Mouse (Mus musculus) MEL (cell line): ENCODE data around the gene Hoxd1. TPM values are rescaled to one million over a fixed set of nuclear protein-coding genes. Genes with fewer than 3 reads are reported as not detected.

Experiments used
- DNase-seq: peaks from one replicate; pipeline ENCODE4 v3.0.0; 2011; ENCODE audit warnings: low read depth, low spot score
- H3K27ac ChIP-seq: 2 replicates; pipeline ENCODE4 v1.5.1; 2012; ENCODE audit warnings: low read depth, mild to moderate bottlenecking, control low read depth, low read length, moderate library complexity; ENCODE audit not compliant: control insufficient read depth
- H3K27me3 ChIP-seq, 2 experiments: fragments of 150-350 bp in 1 of 2; sonication (generic) in 1 of 2; 2 replicates each; pipeline ENCODE4 v1.6.1; 2012; ENCODE audit warnings: low read length in 2 of 2, mild to moderate bottlenecking in 2 of 2, improper control_type of control experiment in 1 of 2, moderate library complexity in 1 of 2; ENCODE audit not compliant: insufficient read depth in 2 of 2, control insufficient read depth in 1 of 2
- H3K36me3 ChIP-seq, 2 experiments: 2 replicates each; pipeline ENCODE4 v1.6.1; 2012 to 2014; ENCODE audit warnings: low read length in 2 of 2, improper control_type of control experiment in 1 of 2, inconsistent platforms in 1 of 2, mild to moderate bottlenecking in 1 of 2; ENCODE audit not compliant: insufficient read depth in 2 of 2, control insufficient read depth in 1 of 2
- H3K4me1 ChIP-seq, 2 experiments: fragments of 150-350 bp in 1 of 2; sonication (generic) in 1 of 2; 2 replicates each; pipeline ENCODE4 v1.6.1; 2012; ENCODE audit warnings: low read length in 2 of 2, improper control_type of control experiment in 1 of 2, mild to moderate bottlenecking in 1 of 2; ENCODE audit not compliant: insufficient read depth in 2 of 2, control insufficient read depth in 1 of 2
- H3K4me3 ChIP-seq, 2 experiments: fragments of 150-350 bp in 1 of 2; sonication (generic) in 1 of 2; 2 replicates each; pipeline ENCODE4 v1.5.1; 2012; ENCODE audit warnings: low read depth in 2 of 2, low read length in 2 of 2, mild to moderate bottlenecking in 2 of 2, moderate library complexity in 2 of 2, control low read depth in 1 of 2, improper control_type of control experiment in 1 of 2; ENCODE audit not compliant: control insufficient read depth in 1 of 2, insufficient read depth in 1 of 2
- H3K79me2 ChIP-seq: 2 replicates; pipeline ENCODE4 v1.6.1; 2012; ENCODE audit warnings: mild to moderate bottlenecking, low read length, moderate library complexity; ENCODE audit not compliant: control insufficient read depth, poor library complexity, insufficient read depth
- H3K9ac ChIP-seq: 2 replicates; pipeline ENCODE4 v1.6.1; 2012; ENCODE audit warnings: low read depth, mild to moderate bottlenecking, control low read depth, low read length, moderate library complexity; ENCODE audit not compliant: control insufficient read depth, poor library complexity, severe bottlenecking
- H3K9me3 ChIP-seq: fragments of 150-350 bp; sonication (generic); replicated peaks from 2 replicates; pipeline ENCODE4 v1.6.1; 2012; ENCODE audit warnings: mild to moderate bottlenecking, low read length, improper control_type of control experiment, moderate library complexity; ENCODE audit not compliant: insufficient read depth
- BHLHE40 ChIP-seq: IDR thresholded peaks from 2 replicates; pipeline ENCODE4 v1.6.1; 2012; ENCODE audit warnings: low read depth, mild to moderate bottlenecking, inconsistent platforms, low read length, improper control_type of control experiment, borderline replicate concordance
- CHD2 ChIP-seq: IDR thresholded peaks from 2 replicates; pipeline ENCODE4 v1.6.1; 2011; ENCODE audit warnings: low read length, improper control_type of control experiment
- EP300 ChIP-seq, 2 experiments: IDR thresholded peaks; 2 replicates each; pipeline ENCODE4 v1.6.1; 2011; ENCODE audit warnings: improper control_type of control experiment in 2 of 2, low read length in 2 of 2, low read depth in 1 of 2, mild to moderate bottlenecking in 1 of 2
- ETS1 ChIP-seq: IDR thresholded peaks from 2 replicates; pipeline ENCODE4 v1.6.1; 2012; ENCODE audit warnings: low read depth, mild to moderate bottlenecking, inconsistent platforms, low read length, improper control_type of control experiment, moderate library complexity
- GABPA ChIP-seq: IDR thresholded peaks from 2 replicates; pipeline ENCODE4 v1.6.1; 2012; ENCODE audit warnings: low read depth, mild to moderate bottlenecking, inconsistent platforms, low read length, improper control_type of control experiment, moderate library complexity
- GATA1 ChIP-seq: IDR thresholded peaks from 2 replicates; pipeline ENCODE4 v1.6.1; 2011; ENCODE audit warnings: low read depth, low read length, improper control_type of control experiment
- HCFC1 ChIP-seq: IDR thresholded peaks from 2 replicates; pipeline ENCODE4 v1.6.1; 2012; ENCODE audit warnings: low read depth, mild to moderate bottlenecking, inconsistent platforms, low read length, improper control_type of control experiment, moderate library complexity
- MAFK ChIP-seq: IDR thresholded peaks from 2 replicates; pipeline ENCODE4 v1.6.1; 2011; ENCODE audit warnings: low read depth, mild to moderate bottlenecking, low read length, improper control_type of control experiment, borderline replicate concordance
- MAX ChIP-seq: IDR thresholded peaks from 2 replicates; pipeline ENCODE4 v1.6.1; 2011; ENCODE audit warnings: low read length, improper control_type of control experiment
- MEF2A ChIP-seq: IDR thresholded peaks from 2 replicates; pipeline ENCODE4 v1.6.1; 2014; ENCODE audit warnings: low read depth, mild to moderate bottlenecking, inconsistent platforms, low read length, improper control_type of control experiment; ENCODE audit not compliant: poor library complexity, insufficient replicate concordance, severe bottlenecking; ENCODE audit errors: extremely low read depth
- NRF1 ChIP-seq: IDR thresholded peaks from 2 replicates; pipeline ENCODE4 v1.6.1; 2014; ENCODE audit warnings: low read depth, mild to moderate bottlenecking, inconsistent platforms, low read length, improper control_type of control experiment, moderate library complexity; ENCODE audit not compliant: poor library complexity, insufficient read depth, severe bottlenecking
- POLR2A ChIP-seq, 2 experiments: IDR thresholded peaks; 2 replicates each; pipeline ENCODE4 v1.6.1; 2011 to 2012; ENCODE audit warnings: low read length in 2 of 2, mild to moderate bottlenecking in 2 of 2, control low read depth in 1 of 2, improper control_type of control experiment in 1 of 2, low read depth in 1 of 2, moderate library complexity in 1 of 2; ENCODE audit not compliant: control insufficient read depth in 1 of 2, insufficient read depth in 1 of 2, poor library complexity in 1 of 2
- POLR2AphosphoS2 ChIP-seq: IDR thresholded peaks from 2 replicates; pipeline ENCODE4 v1.6.1; 2011; ENCODE audit warnings: low read length, improper control_type of control experiment
- POLR2AphosphoS5 ChIP-seq: IDR thresholded peaks from 2 replicates; pipeline ENCODE4 v1.6.1; 2012; ENCODE audit warnings: low read depth, borderline replicate concordance, mild to moderate bottlenecking, inconsistent platforms, low read length, moderate library complexity, mixed read lengths
- RAD21 ChIP-seq: IDR thresholded peaks from 2 replicates; pipeline ENCODE4 v1.6.1; 2011; ENCODE audit warnings: mild to moderate bottlenecking, low read depth, low read length, improper control_type of control experiment
- RCOR1 ChIP-seq: IDR thresholded peaks from 2 replicates; pipeline ENCODE4 v1.6.1; 2012; ENCODE audit warnings: low read depth, mild to moderate bottlenecking, inconsistent platforms, low read length, improper control_type of control experiment
- SIN3A ChIP-seq: IDR thresholded peaks from 2 replicates; pipeline ENCODE4 v1.6.1; 2012; ENCODE audit warnings: low read length, improper control_type of control experiment, inconsistent platforms
- SMC3 ChIP-seq: IDR thresholded peaks from 2 replicates; pipeline ENCODE4 v1.6.1; 2011; ENCODE audit warnings: low read depth, low read length, improper control_type of control experiment
- TAL1 ChIP-seq: IDR thresholded peaks from 2 replicates; pipeline ENCODE4 v1.6.1; 2012; ENCODE audit warnings: mild to moderate bottlenecking, inconsistent platforms, low read length, moderate library complexity, mixed read lengths
- USF2 ChIP-seq, 2 experiments: IDR thresholded peaks; 2 replicates each; pipeline ENCODE4 v1.6.1; 2011 to 2012; ENCODE audit warnings: improper control_type of control experiment in 2 of 2, low read length in 2 of 2, borderline replicate concordance in 1 of 2, inconsistent platforms in 1 of 2, low read depth in 1 of 2, mild to moderate bottlenecking in 1 of 2; ENCODE audit not compliant: insufficient read depth in 1 of 2
- ZNF384 ChIP-seq: IDR thresholded peaks from 2 replicates; pipeline ENCODE4 v1.6.1; 2012; ENCODE audit warnings: low read depth, mild to moderate bottlenecking, inconsistent platforms, low read length, improper control_type of control experiment
- polyA plus RNA-seq, 2 experiments: library from polyadenylated mRNA; stranded (reverse) in 1 of 2; unstranded in 1 of 2; fragments of >175 nt in 1 of 2; fragments of >200 nt in 1 of 2; gene quantifications; 2 replicates each; pipeline versions ENCODE4 v1.2.1 to v1.2.4; 2012; ENCODE audit warnings: low replicate concordance in 2 of 2, low read depth in 1 of 2; ENCODE audit not compliant: insufficient read length in 2 of 2, insufficient read depth in 1 of 2, missing spikeins in 1 of 2
- total RNA-seq: library from RNA; depleted of rRNA; stranded (reverse); fragments of 300-350 nt; gene quantifications from 2 replicates; pipeline ENCODE4 v1.2.3, GENCODE M21; 2012; rRNA removed

Gene Hoxd1
- not detected in 2 replicates for total RNA-seq
- not detected for polyA plus RNA-seq

DNA sequence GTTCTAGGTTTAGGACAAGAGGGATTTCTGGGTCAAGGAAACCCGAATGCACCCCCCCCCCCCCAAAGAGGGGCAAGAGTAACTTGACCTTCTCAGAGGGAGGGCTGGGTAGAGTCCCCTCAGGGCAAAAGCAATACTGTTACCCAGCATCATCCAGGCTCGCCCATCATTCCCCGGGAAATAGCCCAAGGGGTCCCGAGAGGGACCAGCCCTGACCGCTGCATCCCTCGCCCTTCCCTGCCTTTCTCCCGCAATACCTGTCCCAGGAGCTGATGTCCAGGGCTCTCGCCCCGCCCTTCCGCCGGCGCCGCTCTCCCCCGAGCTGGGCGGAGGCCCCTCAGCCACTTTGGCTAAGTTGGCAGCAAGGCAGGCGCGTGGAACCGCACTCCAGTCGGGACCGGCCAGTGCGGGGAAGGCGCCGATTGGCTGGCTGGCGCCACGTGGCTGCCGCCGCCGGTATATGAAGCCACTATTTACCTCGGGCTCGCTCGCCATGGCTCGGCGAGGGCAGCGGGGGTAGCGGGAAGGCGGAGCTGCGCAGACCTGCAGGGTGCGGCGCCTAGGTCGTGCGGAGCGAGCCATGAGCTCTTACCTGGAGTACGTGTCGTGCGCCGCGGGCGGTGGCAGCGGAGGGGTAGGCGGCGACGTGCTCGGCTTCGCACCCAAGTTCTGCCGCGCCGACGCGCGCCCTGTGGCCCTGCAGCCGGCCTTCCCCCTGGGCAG lies at the start of gene Hoxd1:
Gene Hoxd1, plus strand, starts transcription at position 459 of the 723 bp plus-strand sequence.
- Histone ChIP-seq H3K27me3 (peaks cover 0 to 2% of the 10 kb centered on the region in 2 experiments; a peak in 3 of 4 replicates), H3K27ac (no peak within 1 kb of the TSS), H3K79me2 (no peaks in the 10 kb centered on the region), H3K9ac (no peak within 1 kb of the TSS), H3K4me3 (no peak within 1 kb of the TSS)
- no peak for TF ChIP-seq POLR2AphosphoS5
- TF ChIP-seq RCOR1: no peak
- no peak for TF ChIP-seq MAX
- no peak for TF ChIP-seq ETS1
- no peak for TF ChIP-seq HCFC1
- no peak for TF ChIP-seq POLR2A (IDR thresholded peaks at IDR 0.05; ENCODE audit: control insufficient read depth in 1 of 2, insufficient read depth in 1 of 2, low read depth in 1 of 2, low read length in 2 of 2, poor library complexity in 1 of 2)
- no peak for TF ChIP-seq BHLHE40
- TF ChIP-seq, all 39 proteins: peak for 0
- Histone ChIP-seq H3K4me1 (no peaks in the 10 kb centered on the region), H3K36me3 (no peaks in the 10 kb centered on the region), H3K9me3 (no peaks in the 10 kb centered on the region)
- DNase-seq: no peak

- TF ChIP-seq CHD2: no peak
- no peak for TF ChIP-seq ETS1
- TF ChIP-seq NRF1: no peak
- TF ChIP-seq MAX: no peak
- TF ChIP-seq GABPA: no peak
- TF ChIP-seq ZNF384: no peak
- TF ChIP-seq POLR2A (IDR thresholded peaks at IDR 0.05; ENCODE audit: control insufficient read depth in 1 of 2, insufficient read depth in 1 of 2, low read depth in 1 of 2, low read length in 2 of 2, poor library complexity in 1 of 2): no peak
- no peak for TF ChIP-seq MAFK
- no peak for TF ChIP-seq RAD21
- TF ChIP-seq USF2 (IDR thresholded peaks at IDR 0.05; ENCODE audit: borderline replicate concordance in 1 of 2, insufficient read depth in 1 of 2, low read depth in 1 of 2, low read length in 2 of 2): no peak
- TF ChIP-seq POLR2AphosphoS2: no peak
- no peak for TF ChIP-seq POLR2AphosphoS5
- TF ChIP-seq MEF2A: no peak
- TF ChIP-seq TAL1: no peak
- no peak for TF ChIP-seq HCFC1
- no peak for TF ChIP-seq GATA1
- TF ChIP-seq RCOR1: no peak
- TF ChIP-seq SMC3: no peak
- no peak for TF ChIP-seq SIN3A
- no peak for TF ChIP-seq EP300 (IDR thresholded peaks at IDR 0.05; ENCODE audit: low read depth in 1 of 2, low read length in 2 of 2)
- peaks cover 0 to 1% of the 10 kb centered on the region in 2 experiments; a peak in 1 of 4 replicates for H3K27me3 ChIP-seq
- DNase-seq: no peak
Measured at GRCm38 (mm10) chr2:74713239-74714150, 49.3 kb upstream of the Hoxd1 start.

More at GRCm38 (mm10) chr2:74713239-74714150, 49.3 kb upstream of the Hoxd1 start:
- H3K27ac ChIP-seq: no peak overlapping the region
- no peak overlapping the region for H3K9ac ChIP-seq
- no peak overlapping the region for H3K4me3 ChIP-seq
- no peaks in the 10 kb centered on the region for H3K9me3 ChIP-seq
- H3K4me1 ChIP-seq: no peaks in the 10 kb centered on the region
- H3K36me3 ChIP-seq: no peaks in the 10 kb centered on the region
- H3K79me2 ChIP-seq: no peaks in the 10 kb centered on the region
